Mouse (Mus musculus): ENCODE data around the gene Arhgap15.

Arhgap15 gene

GRCm38 (mm10) chr2:44111276-44111675 is 362.7 kb downstream of the Arhgap15 start:
- DNase-seq (ENCODE audit: low spot score), result no peak

GRCm38 (mm10) chr2:44112990-44113798 is 364.6 kb downstream of the Arhgap15 start:
- DNase-seq (ENCODE audit: low spot score), result no peak

- DNase-seq (ENCODE audit: low spot score), result no peak
These were observed 365.7 kb downstream of the Arhgap15 start for GRCm38 (mm10) chr2:44114296-44114695.

- DNase-seq (ENCODE audit: low spot score), result no peak
These were observed 372.5 kb downstream of the Arhgap15 start for GRCm38 (mm10) chr2:44121162-44121561.

GRCm38 (mm10) chr2:44123246-44123645 is 374.6 kb downstream of the Arhgap15 start:
- DNase-seq (ENCODE audit: low spot score), result no peak

GRCm38 (mm10) chr2:44124093-44124492 is 375.5 kb downstream of the Arhgap15 start:
- DNase-seq (ENCODE audit: low spot score), result no peak

- no peak for DNase-seq (ENCODE audit: low spot score)
These were observed 376.1 kb downstream of the Arhgap15 start for GRCm38 (mm10) chr2:44124683-44125082.

GRCm38 (mm10) chr2:44126044-44126695 is 377.5 kb downstream of the Arhgap15 start:
- DNase-seq (ENCODE audit: low spot score), result no peak

GRCm38 (mm10) chr2:44129533-44129932 is 380.9 kb downstream of the Arhgap15 start:
- DNase-seq (ENCODE audit: low spot score), result no peak

- no peak for DNase-seq (ENCODE audit: low spot score)
These were observed 382.6 kb downstream of the Arhgap15 start for GRCm38 (mm10) chr2:44131271-44131670.

GRCm38 (mm10) chr2:44134796-44135195 is 386.2 kb downstream of the Arhgap15 start:
- no peak for DNase-seq (ENCODE audit: low spot score)

GRCm38 (mm10) chr2:44140455-44140854 is 391.8 kb downstream of the Arhgap15 start:
- DNase-seq (ENCODE audit: low spot score), result no peak

GRCm38 (mm10) chr2:44142152-44142551 is 393.5 kb downstream of the Arhgap15 start:
- DNase-seq (ENCODE audit: low spot score), result no peak

GRCm38 (mm10) chr2:44142611-44143010 is 394.0 kb downstream of the Arhgap15 start:
- DNase-seq (ENCODE audit: low spot score), result no peak

- no peak for DNase-seq (ENCODE audit: low spot score)
These were observed 397.7 kb downstream of the Arhgap15 start for GRCm38 (mm10) chr2:44146124-44146981.

GRCm38 (mm10) chr2:44147486-44147885 is 398.9 kb downstream of the Arhgap15 start:
- no peak for DNase-seq (ENCODE audit: low spot score)

- no peak for DNase-seq (ENCODE audit: low spot score)
These were observed 399.3 kb downstream of the Arhgap15 start for GRCm38 (mm10) chr2:44147971-44148370.

GRCm38 (mm10) chr2:44148550-44149100 is 400.0 kb downstream of the Arhgap15 start:
- DNase-seq (ENCODE audit: low spot score), result no peak

- no peak for DNase-seq (ENCODE audit: low spot score)
These were observed 403.7 kb downstream of the Arhgap15 start for GRCm38 (mm10) chr2:44152301-44152700.

- no peak for DNase-seq (ENCODE audit: low spot score)
These were observed 411.7 kb downstream of the Arhgap15 start for GRCm38 (mm10) chr2:44160358-44160757.

- DNase-seq (ENCODE audit: low spot score), result no peak
These were observed 417.2 kb downstream of the Arhgap15 start for GRCm38 (mm10) chr2:44165789-44166188.

GRCm38 (mm10) chr2:44166716-44167115 is 418.1 kb downstream of the Arhgap15 start:
- no peak for DNase-seq (ENCODE audit: low spot score)

Measured in MN1 (cell line).